Mouse (Mus musculus) hematopoietic stem cell, adult 5-6 weeks (primary cell): ENCODE measurements around the gene Ctdnep1. TPM values are rescaled to one million over a fixed set of nuclear protein-coding genes. Genes with fewer than 3 reads are reported as not detected.
"Not testable (repeated sequence)": the region's sequence is repeated elsewhere in the genome, so short reads cannot be mapped to it uniquely, and the experiment has no call there.

Experiments used
- ATAC-seq, 2 experiments: fragments of 125-278 bp in 1 of 2; replicated peaks in 1 of 2; 2 replicates each; pipeline ENCODE4 v1.8.0; 2016 to 2017; ENCODE audit warnings: inconsistent platforms in 2 of 2, mild to moderate bottlenecking in 2 of 2, moderate number of reproducible peaks in 2 of 2, low read depth in 1 of 2, moderate TSS enrichment in 1 of 2; ENCODE audit not compliant: low FRiP score in 2 of 2, poor library complexity in 2 of 2, severe bottlenecking in 2 of 2, insufficient read depth in 1 of 2, low TSS enrichment in 1 of 2
- total RNA-seq: library from RNA; stranded (forward); fragments of 172-1452, 232-1000 nt; gene quantifications from 2 replicates; pipeline ENCODE4 v1.2.3, GENCODE M21; 2017

The Ctdnep1 gene
- total RNA-seq, 1 experiment from 2014 or later, result 17.3 TPM

DNA sequence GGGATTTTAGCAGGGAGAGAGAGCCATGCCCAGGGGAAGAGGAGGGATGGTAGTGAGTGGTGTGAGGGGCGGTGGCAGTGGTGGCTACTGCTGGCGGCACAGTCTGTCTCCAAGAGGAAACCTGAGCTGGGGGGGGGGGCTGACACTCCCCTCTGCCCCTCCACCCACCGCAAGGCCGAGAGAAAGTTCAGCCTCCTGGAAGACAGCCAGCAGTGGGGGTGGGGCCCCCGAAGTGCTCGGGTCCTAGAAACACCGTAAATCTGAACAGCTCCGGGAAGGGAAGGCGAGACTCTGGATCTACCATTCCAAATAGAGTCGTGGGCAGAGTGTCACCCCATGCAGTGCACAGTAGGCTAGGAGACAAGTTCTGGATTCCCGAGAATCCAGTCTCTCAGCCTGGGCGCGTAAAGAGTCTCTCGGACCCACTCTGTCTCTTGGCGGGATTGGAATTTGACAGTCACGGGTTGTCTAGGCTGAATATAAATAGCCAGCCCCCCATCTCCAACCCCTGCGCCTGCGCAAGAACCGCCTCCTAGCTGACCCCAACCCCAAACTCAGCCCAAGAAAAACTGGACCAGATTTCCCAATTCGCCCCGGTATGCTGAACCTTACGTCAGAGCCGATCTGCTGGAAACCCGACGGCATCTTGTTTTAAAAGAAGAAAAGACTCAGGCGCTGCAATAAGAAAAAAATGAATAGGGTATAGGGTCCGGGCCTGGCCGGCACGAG is 33.5 kb upstream of the Ctdnep1 start:
- no peak for ATAC-seq

DNA sequence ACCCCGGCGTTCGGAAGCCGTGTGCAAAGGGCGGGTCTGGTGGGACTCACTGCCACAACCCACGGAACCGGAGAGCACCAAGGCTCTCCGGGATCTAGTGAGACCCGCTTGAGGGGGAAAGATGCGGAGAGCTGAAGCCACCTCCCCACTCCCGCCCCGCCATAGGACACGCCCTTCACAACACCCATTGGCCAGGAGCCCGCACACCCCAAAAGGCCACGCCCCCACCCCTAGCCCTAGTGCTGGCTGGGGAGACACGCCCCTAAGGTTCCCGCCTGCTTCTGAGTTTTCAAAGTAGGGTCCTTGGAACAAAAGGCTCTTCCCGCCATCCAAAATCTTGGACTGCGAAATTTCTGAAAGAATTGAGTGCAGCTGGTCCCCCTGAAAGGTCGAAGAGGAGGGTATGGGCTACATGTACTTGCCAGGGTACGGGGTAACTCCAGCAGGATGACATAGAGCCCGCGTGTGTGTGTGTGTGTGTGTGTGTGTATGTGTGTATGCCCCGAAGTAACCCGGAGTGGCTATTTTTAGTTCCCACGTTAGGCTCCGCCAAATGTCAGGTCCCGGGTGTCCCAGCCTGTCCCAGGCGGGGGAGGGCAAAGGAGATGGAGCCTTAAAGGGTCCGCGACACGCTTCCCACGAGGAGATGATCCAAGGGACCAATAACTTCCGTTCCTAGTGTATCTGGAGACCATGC is 32.7 kb upstream of the Ctdnep1 start, which contains the start of gene Slc2a4:
Slc2a4 (minus strand) TSS at position 123 of the 697 bp plus-strand sequence.
- peak; percentile 87 to 90 for ATAC-seq

DNA sequence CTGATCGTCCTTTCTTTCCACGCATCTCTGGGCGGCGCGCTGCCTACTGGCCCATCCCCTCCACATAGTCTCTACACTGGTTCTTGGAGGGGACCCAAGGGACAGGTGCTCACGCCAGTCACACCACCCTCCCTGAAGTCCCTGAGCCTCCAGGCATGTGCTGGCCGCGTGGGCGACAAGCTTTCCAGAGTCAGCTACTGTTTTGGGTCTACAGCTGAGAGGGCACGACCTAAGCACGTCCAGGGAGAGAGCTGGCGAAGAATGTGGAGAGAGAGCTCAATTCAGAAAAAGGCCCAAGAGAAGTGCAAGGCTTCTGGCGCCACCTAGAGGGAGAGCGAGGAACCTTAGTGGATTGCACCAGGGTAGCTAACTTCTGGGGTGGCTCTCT is 32.2 kb upstream of the Ctdnep1 start:
- peak; percentile 70 to 73 for ATAC-seq

DNA sequence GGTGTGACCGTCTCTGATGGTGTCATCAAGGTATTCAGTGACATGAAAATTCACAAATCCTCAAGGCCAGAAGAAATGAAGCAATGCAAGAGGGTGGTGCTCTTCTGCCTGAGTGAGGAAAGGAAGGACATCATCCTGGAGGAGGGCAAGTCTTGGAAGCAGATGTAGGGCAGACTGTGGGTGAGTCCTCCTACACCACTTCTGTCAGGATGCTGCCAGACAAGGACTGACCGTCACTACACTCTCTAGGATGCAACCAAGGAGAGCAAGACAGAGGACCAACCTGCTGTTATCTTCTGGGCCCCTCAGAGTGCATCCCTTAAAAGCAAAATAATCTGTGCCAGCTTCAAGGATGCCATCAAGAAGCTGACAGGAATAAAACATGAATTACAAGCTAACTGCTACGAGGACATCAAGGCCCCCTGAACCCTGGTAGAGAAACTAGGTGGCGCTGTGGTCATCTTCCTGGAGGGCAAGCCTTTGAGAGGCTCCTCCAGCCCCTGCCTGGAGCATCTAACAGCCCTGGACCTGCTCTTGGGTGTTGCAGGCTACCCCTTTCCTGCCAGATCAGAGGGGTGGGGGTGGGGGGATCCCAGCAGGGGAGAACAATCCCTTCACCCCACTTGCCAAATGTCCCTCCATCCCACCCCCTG is 30.0 kb upstream of the Ctdnep1 start:
- no peak for ATAC-seq

DNA sequence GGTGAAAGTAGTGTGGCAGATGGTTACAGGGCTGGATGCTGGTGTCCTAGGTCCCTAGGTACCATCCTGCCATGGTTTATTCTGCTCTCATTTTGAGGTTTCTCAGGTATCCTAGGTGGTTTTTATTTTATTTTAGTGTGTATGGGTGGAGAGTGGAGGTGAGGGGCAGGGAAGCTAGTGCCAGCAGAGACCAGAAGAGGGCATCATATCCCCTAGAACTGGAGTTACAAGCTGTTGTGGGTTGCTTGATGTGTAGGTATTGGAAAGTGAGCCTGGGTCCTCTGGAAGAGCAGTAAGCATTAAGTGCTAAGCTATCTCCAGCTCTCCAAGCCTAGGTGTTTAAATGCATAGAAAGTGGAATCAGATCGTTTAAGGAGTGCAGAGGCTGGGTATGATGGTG is 28.7 kb upstream of the Ctdnep1 start:
- no peak for ATAC-seq

DNA sequence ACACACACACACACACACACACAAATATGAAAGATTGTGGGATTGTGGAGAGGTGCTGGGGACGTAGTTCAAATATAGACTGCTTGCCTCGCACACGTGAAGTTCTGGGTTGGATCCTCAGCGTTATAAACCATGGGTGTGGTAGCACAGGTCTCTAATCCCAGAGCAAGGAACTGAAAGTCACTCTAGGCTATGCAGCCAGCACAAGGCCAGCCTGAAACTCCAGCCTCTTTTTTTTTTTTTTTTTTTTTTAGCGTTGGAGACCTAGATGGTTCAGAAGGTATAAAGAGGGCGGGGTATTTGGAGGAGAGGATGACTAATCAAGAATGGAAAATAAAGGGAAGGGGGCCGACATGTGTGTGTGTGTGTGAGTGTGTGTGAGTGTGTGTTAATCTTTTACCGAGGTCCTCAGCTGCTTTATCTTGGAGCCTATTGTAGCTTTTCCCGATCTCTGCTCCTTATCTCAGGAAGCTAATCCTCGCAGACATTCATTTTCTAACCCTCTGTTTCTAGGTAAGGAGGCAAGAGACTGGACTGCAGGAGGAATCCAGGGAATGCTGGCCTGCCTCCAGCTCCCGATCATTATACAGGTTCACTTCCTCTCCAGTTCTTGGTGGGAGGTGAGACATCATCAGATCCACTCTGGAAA is 27.6 kb upstream of the Ctdnep1 start:
- no peak for ATAC-seq

DNA sequence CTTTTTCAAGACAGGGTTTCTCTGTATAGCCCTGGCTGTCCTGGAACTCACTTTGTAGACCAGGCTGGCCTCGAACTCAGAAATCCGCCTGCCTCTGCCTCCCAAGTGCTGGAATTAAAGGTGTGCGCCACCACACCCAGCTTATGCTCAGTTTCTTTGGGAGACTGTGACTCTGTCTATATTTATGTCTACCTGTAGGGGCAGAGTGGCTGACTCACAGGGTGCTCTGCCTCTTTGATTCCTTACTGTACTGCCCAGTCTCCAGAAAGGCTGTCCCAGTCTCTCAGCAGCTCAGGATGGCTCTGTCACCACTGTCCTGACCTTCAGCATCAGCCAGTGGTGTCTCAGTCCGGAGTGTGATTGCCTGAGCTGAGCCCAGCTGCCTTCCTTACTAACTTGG is 25.3 kb upstream of the Ctdnep1 start:
- not testable (repeated sequence) for ATAC-seq

DNA sequence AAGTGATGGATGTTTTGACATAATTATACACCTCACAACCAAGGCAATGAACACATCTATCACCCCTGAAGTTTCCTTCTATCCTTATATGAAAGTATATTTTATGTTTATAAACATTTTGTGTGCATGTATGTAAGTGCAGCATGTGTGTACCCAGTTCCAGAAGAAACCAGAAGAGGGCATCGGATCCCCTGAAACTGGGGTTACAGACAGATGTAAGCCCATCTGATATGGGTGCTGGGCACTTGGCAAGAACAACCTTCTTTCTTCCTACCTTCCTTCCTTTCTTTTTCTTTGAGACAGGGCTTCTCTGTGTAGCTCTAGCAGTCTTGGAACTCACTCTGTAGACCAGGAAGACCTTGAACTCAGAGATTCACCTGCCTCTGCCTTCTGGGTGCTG is 24.7 kb upstream of the Ctdnep1 start:
- no peak for ATAC-seq

DNA sequence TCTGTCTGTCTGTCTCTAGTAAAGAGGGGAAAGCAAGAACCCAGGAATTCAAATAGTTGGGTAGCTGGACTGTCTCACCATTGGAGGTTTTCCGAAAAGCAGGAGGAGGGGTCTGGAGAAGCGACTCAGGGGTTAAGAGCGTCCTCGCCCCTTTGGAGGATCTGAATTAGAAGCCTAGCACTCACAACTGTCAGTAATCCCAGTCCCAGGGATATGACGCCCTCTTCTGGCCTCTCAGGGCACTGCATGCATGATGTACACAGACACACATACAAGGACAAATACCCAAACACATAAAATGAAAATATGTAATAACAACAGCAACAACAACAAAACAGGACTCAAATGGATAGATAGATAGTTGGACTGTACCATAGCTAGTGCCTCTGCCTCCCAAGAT is 20.3 kb upstream of the Ctdnep1 start:
- ATAC-seq, result no peak

DNA sequence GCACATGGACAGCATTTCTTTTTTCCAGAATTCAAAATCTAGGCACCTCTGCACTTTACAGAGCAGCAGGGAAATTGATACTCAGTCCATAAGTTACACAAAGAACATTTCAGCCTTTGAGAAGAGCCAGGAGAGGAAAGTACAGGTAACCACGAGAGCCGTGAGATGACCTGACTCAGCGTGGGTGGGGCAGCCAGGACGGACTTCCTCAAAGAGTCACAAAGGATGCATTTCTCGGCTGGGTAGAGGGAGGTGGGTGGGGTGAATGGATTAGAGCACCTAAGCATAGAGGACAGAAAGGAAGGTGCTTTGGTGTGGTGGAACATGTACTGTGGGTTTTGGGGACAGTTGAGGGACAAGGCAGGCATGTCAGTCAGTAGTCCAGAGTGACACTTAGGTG is 19.1 kb upstream of the Ctdnep1 start:
- no peak for ATAC-seq

DNA sequence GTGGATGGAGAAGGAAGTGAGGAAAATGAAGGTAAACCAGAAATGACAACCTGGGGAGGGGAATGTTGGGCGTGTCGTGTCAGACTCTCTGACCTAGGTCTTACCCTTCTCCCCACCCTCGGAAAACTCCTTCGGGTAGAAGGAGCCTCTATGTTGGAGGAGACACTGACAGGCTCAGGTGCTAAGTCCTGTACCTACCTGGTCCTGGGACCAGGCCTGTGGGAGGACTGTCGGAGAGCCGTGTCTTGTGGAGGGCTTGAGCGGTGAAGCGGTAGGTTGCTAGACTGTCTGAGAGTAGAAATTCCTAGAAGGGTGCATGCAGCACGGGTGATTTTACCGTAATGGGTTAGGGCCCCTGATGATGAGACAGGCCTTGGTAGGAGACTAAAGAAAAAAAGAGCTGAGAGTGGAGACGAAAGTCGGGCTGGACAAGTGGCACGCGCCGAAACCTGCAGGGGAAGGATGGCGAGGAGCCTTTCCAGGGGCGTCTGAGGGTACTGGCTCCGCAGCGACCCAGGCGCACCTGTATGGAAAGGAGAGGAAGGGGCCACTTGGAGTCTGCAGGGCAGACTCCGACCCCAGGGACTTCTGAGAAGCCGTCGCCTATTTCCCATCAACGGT is 16.2 kb upstream of the Ctdnep1 start, which contains the start of gene Cldn7:
Cldn7 (plus strand) TSS at position 130 of the 621 bp plus-strand sequence.
- ATAC-seq, result no peak

DNA sequence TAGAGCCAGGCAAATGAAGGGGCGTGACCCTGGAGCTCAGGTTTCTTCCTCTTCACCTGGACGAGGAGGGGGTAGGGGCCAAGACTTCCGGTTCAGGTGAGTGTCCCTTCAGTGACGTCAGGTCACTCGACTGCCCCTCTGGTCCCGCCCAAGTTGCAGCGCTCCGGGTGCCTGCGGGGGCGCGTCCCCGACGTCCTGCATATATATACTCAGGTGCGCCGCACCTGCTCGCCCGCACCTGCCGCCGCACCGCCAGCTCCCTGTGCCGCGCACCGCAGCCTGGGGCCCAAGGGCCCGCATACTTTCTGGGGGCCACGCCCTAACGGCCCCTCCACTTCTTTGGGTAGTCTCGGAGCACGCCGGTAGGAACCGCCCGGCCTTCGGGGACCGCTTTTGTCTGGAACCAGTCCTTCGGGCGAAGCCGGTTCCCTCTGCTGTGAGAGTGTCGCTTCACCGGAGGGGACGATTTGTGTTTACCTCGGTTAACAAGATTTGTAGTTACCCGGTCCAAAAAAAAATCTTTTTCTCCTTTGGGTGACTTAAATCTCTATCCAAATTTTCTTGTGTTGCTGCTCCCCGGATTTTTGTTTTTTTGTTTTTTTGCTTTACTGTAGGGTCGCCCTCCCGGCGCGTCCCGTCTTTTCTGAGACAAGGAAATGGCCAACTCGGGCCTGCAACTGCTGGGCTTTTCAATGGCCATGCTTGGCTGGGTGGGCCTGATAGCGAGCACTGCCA is 15.5 kb upstream of the Ctdnep1 start:
- ATAC-seq, result no peak

DNA sequence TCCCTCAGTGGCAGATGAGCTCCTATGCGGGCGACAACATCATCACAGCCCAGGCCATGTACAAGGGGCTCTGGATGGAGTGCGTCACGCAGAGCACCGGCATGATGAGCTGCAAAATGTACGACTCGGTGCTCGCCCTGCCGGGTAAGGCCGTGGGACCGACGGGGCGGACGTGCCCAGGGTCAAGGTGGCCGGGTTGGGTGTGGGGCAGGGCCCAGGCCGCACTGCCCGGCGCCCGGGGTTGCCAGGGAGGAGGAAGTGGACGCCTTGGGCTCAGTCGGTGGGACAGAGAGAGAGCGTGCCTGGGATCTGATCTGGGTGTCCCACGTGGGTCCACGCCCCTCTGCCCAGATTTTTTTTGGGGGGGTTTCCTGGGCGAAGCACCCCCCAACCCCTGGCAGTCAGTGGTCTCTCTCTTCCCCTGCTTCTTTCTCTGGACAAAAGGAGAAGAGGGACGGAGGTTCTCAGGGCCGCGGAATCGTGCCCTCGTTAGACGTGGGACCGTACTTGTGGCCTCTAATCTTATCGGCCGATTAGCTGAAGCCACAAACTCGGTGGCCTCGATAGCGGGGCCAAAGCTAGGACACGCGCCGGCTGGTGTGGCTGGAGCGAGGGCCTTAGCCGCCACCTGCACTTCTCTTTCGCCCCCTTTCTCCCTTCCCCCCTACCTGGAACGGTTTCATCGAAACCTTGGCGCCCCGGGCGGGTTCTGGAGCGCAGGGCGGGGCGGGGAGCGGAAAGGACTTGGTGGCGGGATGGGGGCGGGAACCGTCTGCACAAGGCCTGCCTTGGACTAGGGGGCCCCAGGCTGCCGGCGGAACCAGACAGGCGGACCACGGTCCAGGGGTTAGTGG is 14.7 kb upstream of the Ctdnep1 start:
- peak; percentile 36 to 40; a peak in 1 of 4 replicates for ATAC-seq

DNA sequence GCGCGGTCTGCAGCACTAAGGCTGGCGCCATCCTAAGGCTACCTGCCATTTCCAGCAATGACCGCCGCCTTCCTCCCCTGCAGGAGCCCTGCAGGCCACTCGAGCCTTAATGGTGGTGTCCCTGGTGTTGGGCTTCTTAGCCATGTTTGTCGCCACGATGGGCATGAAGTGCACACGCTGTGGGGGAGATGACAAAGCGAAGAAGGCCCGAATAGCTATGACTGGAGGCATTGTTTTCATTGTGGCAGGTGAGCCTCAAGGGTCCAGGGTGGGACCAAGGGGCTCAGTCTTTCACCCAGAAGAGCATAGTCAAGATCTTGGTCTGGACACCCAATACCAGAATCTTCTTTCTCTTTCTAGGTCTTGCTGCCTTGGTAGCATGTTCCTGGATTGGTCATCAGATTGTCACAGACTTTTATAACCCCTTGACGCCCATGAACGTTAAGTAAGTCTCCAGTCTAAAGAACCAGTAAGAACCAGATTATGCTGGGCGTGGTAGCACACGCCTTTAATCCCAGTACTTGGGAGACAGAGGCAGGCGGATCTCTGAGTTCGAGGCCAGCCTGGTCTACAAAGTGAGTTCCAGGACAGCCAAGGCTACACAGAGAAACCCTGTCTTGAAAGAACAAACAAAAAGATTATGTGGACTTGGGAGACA is 14.0 kb upstream of the Ctdnep1 start:
- no peak; a peak in 1 of 4 replicates for ATAC-seq

DNA sequence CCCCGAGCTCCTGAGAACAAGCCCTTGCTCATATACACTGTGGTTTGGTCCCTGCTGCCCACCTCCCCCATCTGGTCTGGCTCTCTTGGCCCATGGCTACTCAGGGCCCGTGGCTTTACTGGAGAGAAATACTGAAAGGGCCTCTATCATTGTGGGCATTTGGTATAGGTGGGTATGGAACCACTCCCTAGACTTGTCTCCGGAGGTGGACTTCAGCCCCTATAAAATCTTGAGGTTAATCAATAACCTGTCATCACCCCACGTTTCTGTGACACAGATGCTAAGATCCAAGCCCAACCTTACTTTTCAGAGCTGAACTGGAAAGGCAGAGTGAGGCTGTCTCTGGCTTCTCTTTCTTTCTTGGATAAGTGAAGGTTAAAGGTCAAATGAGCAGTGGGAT is 12.2 kb upstream of the Ctdnep1 start:
- ATAC-seq, result no peak

DNA sequence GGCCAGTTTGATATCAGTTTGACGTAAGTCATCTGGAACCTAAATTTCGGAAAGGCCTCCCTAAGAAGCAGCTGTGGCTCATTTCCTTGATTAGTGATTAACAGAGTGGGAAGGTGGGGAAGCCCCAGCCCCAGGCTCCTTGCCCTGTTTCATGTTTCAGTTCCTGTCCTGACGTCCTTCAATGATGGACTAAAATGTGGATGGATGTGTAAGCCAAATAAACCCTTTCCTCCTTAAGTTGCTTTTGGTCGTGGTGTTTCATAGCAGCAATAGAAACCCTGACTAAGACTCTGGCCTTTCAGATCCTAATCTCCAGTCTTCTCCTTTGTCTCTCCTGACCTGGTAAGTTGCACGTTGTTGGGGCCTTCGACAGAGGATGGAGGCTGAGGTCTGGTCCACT is 10.7 kb upstream of the Ctdnep1 start:
- no peak for ATAC-seq
